Mouse (Mus musculus): Measurements from ENCODE around the gene Btbd35f24. TPM values are rescaled to one million over a fixed set of nuclear protein-coding genes. Genes with fewer than 3 reads are reported as not detected.

The Btbd35f24 gene
- total RNA-seq (2023), result not detected

GRCm38 (mm10) chrX:3195727-3196126, at the start of gene Btbd35f24:
TSS of gene Btbd35f24 (minus strand) at chrX:3195827.

Other genes with a start within 250 kb of the Btbd35f24 start
- gene Btbd35f23, start 119.0 kb downstream of the Btbd35f24 start, total RNA-seq (2023), result not detected
- gene Btbd35f11, start 247.9 kb upstream of the Btbd35f24 start, total RNA-seq (2023), result not detected